Mouse (Mus musculus): ENCODE measurements around the gene P4ha3. TPM values are rescaled to one million over a fixed set of nuclear protein-coding genes. Genes with fewer than 3 reads are reported as not detected.
A peak's percentile ranks its signal among the peaks of the same experiment; 100 is the strongest.

Gene P4ha3
- total and polyA plus RNA-seq, 3 experiments, result 0.35 TPM; not detected in 2

DNA sequence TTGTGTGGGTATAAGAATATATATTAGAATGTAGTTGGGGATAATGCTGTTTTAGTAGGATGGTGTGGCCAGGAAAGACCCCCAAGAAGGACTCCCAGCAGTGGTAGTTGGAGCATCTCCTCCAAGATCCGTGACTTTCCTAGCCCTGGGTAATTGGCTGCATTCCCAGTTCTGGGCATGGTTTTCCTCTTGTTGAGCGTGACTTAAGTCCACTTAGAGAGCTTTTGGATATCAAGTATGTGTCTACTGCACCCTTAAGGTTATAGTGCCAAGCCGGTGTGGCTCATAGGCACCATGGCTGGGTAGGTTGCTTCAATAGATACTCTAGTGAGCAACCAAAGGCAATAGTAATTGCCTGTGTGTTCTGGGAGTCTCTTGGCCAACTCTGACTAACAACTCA is 38.4 kb downstream of the P4ha3 start:
- Histone ChIP-seq H3K4me3 (ENCODE audit: control insufficient read depth in 1 of 2, insufficient read depth in 1 of 2, low read depth in 2 of 2, low read length in 2 of 2) (no peak overlapping the region), H3K9me3 (replicated peaks; ENCODE audit: insufficient read depth, low read length) (no peaks in the 10 kb centered on the region), H3K36me3 (ENCODE audit: control insufficient read depth in 1 of 2, insufficient read depth in 2 of 2, low read length in 2 of 2) (no peaks in the 10 kb centered on the region), H3K9ac (ENCODE audit: control insufficient read depth, low read depth, low read length, poor library complexity, severe bottlenecking) (no peak overlapping the region), H3K79me2 (ENCODE audit: control insufficient read depth, insufficient read depth, low read length, poor library complexity) (no peaks in the 10 kb centered on the region), H3K4me1 (ENCODE audit: control insufficient read depth in 1 of 2, insufficient read depth in 2 of 2, low read length in 2 of 2) (no peaks in the 10 kb centered on the region), H3K27me3 (ENCODE audit: control insufficient read depth in 1 of 2, insufficient read depth in 2 of 2, low read length in 2 of 2) (no peaks in the 10 kb centered on the region), H3K27ac (ENCODE audit: control insufficient read depth, low read depth, low read length) (no peak overlapping the region)
- TF ChIP-seq MYC (IDR thresholded peaks at IDR 0.05; ENCODE audit: low read depth, low read length), result no peak
- TF ChIP-seq USF1 (IDR thresholded peaks at IDR 0.05; ENCODE audit: low read depth, low read length), result no peak
- DNase-seq (ENCODE audit: low read depth, low spot score), result no peak

DNA sequence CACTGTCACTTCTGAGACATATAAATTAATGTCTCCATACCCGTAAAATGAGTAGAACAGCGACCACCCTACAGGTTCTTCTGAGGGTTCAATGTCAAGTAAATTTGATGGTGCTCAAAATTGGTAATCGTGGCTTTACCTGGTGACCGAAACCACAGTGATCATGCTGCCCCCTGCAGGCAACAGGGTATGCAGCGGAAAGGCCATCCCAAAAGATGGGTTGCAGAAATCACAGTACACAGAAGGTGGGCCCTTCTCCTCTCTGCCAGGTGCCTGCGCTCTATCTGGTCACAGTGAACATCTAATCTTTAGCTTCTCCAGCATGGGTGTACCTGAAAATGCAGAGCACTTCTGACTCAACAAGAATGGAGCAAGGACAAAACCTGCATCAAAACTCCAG is 40.2 kb downstream of the P4ha3 start:
- H3K36me3 ChIP-seq (ENCODE audit: control insufficient read depth in 1 of 2, insufficient read depth in 2 of 2, low read length in 2 of 2), result peaks cover 0 to 2% of the 10 kb centered on the region in 2 experiments; a peak in 1 of 4 replicates
- no peaks in the 10 kb centered on the region for H3K27me3 ChIP-seq (ENCODE audit: control insufficient read depth in 1 of 2, insufficient read depth in 2 of 2, low read length in 2 of 2)
- TF ChIP-seq SMC3 (IDR thresholded peaks at IDR 0.05; ENCODE audit: low read depth, low read length) (peak; percentile 64), RAD21 (IDR thresholded peaks at IDR 0.05; ENCODE audit: low read depth, low read length) (peak; percentile 48), KAT2A (conservative IDR thresholded peaks at IDR 0.05; ENCODE audit: low read depth, low read length) (no peak), ZC3H11A (IDR thresholded peaks at IDR 0.05; ENCODE audit: low read depth, low read length) (peak; percentile 32; the same call in 1 of the 2 replicates), CTCF (IDR thresholded peaks at IDR 0.05 in 2 of 3, conservative IDR thresholded peaks at IDR 0.05 in 1 of 3; ENCODE audit: control insufficient read depth in 1 of 3, insufficient read depth in 1 of 3, low read depth in 2 of 3, low read length in 3 of 3, poor library complexity in 1 of 3, severe bottlenecking in 1 of 3) (peak; percentile 69 to 81 (median 71))
- H3K9me3 ChIP-seq (replicated peaks; ENCODE audit: insufficient read depth, low read length), result no peaks in the 10 kb centered on the region
- peak; percentile 18 for DNase-seq (ENCODE audit: low read depth, low spot score)
- H3K4me1 ChIP-seq (ENCODE audit: control insufficient read depth in 1 of 2, insufficient read depth in 2 of 2, low read length in 2 of 2), result no peaks in the 10 kb centered on the region
- H3K79me2 ChIP-seq (ENCODE audit: control insufficient read depth, insufficient read depth, low read length, poor library complexity), result no peaks in the 10 kb centered on the region
- no peak overlapping the region for H3K4me3 ChIP-seq (ENCODE audit: control insufficient read depth in 1 of 2, insufficient read depth in 1 of 2, low read depth in 2 of 2, low read length in 2 of 2)
- H3K27ac ChIP-seq (ENCODE audit: control insufficient read depth, low read depth, low read length), result no peak overlapping the region
- H3K9ac ChIP-seq (ENCODE audit: control insufficient read depth, low read depth, low read length, poor library complexity, severe bottlenecking), result no peak overlapping the region

GRCm38 (mm10) chr7:100327514-100327913 is 42.2 kb downstream of the P4ha3 start:
- Histone ChIP-seq H3K27me3 (ENCODE audit: control insufficient read depth in 1 of 2, insufficient read depth in 2 of 2, low read length in 2 of 2) (no peaks in the 10 kb centered on the region), H3K79me2 (ENCODE audit: control insufficient read depth, insufficient read depth, low read length, poor library complexity) (no peaks in the 10 kb centered on the region), H3K4me3 (ENCODE audit: control insufficient read depth in 1 of 2, insufficient read depth in 1 of 2, low read depth in 2 of 2, low read length in 2 of 2) (no peak overlapping the region), H3K27ac (ENCODE audit: control insufficient read depth, low read depth, low read length) (no peak overlapping the region), H3K4me1 (ENCODE audit: control insufficient read depth in 1 of 2, insufficient read depth in 2 of 2, low read length in 2 of 2) (peaks cover 11 to 13% of the 10 kb centered on the region in 2 experiments), H3K36me3 (ENCODE audit: control insufficient read depth in 1 of 2, insufficient read depth in 2 of 2, low read length in 2 of 2) (peaks cover 3 to 8% of the 10 kb centered on the region in 2 experiments), H3K9me3 (replicated peaks; ENCODE audit: insufficient read depth, low read length) (no peaks in the 10 kb centered on the region), H3K9ac (ENCODE audit: control insufficient read depth, low read depth, low read length, poor library complexity, severe bottlenecking) (no peak overlapping the region)
- DNase-seq (ENCODE audit: low read depth, low spot score), result no peak
- TF ChIP-seq RCOR1 (IDR thresholded peaks at IDR 0.05; ENCODE audit: low read depth, low read length) (no peak), ZNF384 (IDR thresholded peaks at IDR 0.05; ENCODE audit: low read depth, low read length) (no peak)

GRCm38 (mm10) chr7:100328636-100329035 is 43.3 kb downstream of the P4ha3 start:
- TF ChIP-seq KAT2A (conservative IDR thresholded peaks at IDR 0.05; ENCODE audit: low read depth, low read length) (no peak), MAX (IDR thresholded peaks at IDR 0.05; ENCODE audit: low read length) (no peak), USF2 (IDR thresholded peaks at IDR 0.05; ENCODE audit: borderline replicate concordance in 1 of 2, insufficient read depth in 1 of 2, low read depth in 1 of 2, low read length in 2 of 2) (no peak), TBP (IDR thresholded peaks at IDR 0.05; ENCODE audit: low read depth, low read length) (no peak), SMC3 (IDR thresholded peaks at IDR 0.05; ENCODE audit: low read depth, low read length) (no peak), MAZ (IDR thresholded peaks at IDR 0.05; ENCODE audit: low read depth, low read length) (no peak)

More at GRCm38 (mm10) chr7:100328636-100329035, 43.3 kb downstream of the P4ha3 start:
- Histone ChIP-seq H3K4me1 (ENCODE audit: control insufficient read depth in 1 of 2, insufficient read depth in 2 of 2, low read length in 2 of 2) (peaks cover 11 to 13% of the 10 kb centered on the region in 2 experiments), H3K36me3 (ENCODE audit: control insufficient read depth in 1 of 2, insufficient read depth in 2 of 2, low read length in 2 of 2) (peaks cover 3 to 8% of the 10 kb centered on the region in 2 experiments), H3K4me3 (ENCODE audit: control insufficient read depth in 1 of 2, insufficient read depth in 1 of 2, low read depth in 2 of 2, low read length in 2 of 2) (no peak overlapping the region), H3K27ac (ENCODE audit: control insufficient read depth, low read depth, low read length) (no peak overlapping the region), H3K9me3 (replicated peaks; ENCODE audit: insufficient read depth, low read length) (no peaks in the 10 kb centered on the region), H3K9ac (ENCODE audit: control insufficient read depth, low read depth, low read length, poor library complexity, severe bottlenecking) (no peak overlapping the region), H3K79me2 (ENCODE audit: control insufficient read depth, insufficient read depth, low read length, poor library complexity) (no peaks in the 10 kb centered on the region), H3K27me3 (ENCODE audit: control insufficient read depth in 1 of 2, insufficient read depth in 2 of 2, low read length in 2 of 2) (no peaks in the 10 kb centered on the region)
- DNase-seq (ENCODE audit: low read depth, low spot score), result no peak

All from MEL (cell line).